Mouse (Mus musculus) spleen, postnatal 14 days (tissue): ENCODE data around the gene Man2a1.

Experiments
- DNase-seq, 2 experiments: peaks; one replicate each; pipeline ENCODE4 v3.0.0; 2021 to 2022; ENCODE audit warnings: low spot score in 2 of 2

The Man2a1 gene

DNA sequence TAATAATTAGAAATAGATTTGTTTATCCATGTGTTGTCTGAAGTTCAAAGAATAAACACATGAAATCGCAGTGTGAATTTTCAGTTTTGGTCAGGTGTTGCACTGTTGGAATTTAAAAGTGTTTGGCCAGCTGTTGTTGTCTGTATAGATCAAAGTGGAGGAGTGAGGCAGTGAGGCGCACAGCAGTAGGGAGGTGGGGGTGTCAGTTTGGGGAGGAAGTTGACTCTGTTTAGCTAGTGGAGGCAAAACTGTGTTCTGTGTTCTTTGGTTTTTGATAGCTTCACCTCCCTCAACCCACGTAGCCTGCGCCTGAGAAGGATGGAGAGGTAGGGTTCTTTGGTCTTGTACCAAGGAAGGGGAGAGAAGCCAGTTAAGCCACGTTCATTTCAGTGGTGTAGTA, 28.3 kb downstream of the Man2a1 start:
- no peak for DNase-seq

DNA sequence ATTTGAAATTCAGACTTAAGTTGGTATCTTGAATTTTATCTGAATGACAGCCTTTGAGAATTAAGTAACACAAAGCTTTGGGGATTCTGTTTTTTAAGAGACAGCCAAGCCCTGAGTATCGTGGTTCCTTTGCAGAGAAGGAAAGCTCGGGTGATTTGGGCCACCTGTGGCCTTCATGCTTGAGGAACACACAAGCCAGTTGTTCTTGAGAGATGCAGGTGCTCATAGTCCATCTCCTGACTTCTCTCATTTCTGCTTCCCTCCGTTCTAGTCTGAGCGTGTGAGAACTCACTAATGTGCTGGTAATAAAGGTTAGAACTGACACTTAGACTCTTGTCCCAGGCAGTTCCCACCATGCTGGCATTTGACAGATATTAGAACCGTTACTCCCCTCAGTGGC, 28.9 kb downstream of the Man2a1 start:
- no peak for DNase-seq

DNA sequence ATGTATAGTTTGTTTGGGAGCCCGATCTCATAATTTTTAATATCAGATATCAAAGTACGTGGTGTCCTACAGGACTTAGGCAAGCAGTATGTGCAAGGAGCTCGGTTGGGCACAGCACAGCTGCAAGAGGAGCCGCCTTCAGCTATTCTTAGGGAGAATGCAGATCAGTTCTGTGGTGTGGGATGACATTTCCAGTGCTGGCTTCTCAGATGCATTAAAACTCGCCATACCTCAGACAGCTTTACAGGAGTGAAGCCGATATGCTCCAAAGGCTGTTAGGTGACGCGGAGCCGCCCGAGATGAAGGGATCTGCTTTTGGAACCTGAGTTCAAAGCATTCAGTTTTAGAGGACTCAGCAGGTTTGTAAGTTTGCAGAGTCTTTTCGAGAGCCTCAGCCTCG, 30.0 kb downstream of the Man2a1 start:
- DNase-seq: no peak

DNA sequence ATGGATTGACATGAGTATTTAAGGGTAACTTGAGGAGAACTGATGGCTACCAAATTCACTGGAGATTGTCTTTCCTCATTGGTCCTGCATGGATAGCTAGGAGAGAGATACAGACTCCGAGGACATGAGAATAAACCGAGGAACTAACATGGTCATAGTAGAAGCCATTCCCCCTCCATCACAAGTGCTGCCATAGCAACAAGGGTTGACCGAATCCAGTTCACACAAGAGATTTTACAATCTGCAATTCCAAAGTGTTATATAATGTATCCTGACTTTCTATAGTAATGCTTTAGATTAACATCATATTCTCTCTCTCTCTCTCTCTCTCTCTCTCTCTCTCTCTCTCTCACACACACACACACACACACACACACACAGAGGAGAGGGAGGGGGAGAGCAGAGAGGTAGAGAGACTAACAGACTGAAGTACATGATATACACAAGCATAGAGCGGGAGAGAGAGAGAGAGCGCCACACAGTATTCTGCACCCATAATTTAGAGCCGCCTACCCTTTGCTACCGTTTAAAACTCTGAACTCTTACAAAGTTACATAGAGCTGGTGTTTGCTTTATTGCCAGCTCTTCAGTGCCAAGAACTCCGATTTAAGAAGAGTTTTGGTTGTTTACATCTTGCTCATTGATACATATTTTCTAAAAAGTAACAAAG, 37.5 kb downstream of the Man2a1 start:
- DNase-seq: no peak

DNA sequence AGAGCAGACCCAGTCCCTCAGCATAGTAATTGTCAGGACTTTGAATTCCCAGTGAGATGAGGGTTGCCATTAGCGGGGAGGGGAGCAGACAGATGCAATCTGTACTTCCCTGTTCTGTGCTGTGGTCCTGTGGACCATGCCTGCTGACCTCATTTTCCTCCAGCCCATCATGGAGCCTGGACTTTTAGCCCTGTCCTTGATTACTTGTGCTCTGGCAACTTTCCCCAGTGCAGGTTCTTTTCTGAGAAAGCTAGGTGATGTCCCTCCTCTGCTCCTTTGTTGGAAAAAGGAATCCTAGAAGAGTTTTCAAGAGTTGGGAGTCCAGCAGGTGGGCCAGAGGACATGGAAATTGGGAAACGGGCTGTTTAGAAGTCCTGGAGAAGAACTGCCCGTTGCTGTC, 40.8 kb downstream of the Man2a1 start:
- DNase-seq: no peak

DNA sequence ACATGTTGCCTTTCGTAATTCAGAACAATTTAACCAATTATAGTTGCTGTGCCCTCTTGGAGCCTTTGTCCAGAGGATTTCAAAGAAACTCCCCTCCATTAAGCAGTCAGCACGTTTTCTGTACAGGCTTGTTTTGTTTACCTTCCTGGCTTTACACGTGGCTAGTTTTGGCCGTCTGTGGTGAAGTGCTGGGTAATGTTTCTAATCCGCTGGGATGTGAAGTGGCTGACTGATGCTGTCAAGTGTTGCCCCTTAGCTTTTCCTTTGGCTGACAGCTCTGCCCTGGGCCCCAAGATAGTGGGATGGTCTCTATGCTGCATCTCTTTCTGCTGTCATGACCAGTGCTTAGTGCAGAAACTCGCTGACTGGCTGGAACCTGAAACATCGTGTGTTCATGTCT, 43.1 kb downstream of the Man2a1 start:
- DNase-seq: no peak

DNA sequence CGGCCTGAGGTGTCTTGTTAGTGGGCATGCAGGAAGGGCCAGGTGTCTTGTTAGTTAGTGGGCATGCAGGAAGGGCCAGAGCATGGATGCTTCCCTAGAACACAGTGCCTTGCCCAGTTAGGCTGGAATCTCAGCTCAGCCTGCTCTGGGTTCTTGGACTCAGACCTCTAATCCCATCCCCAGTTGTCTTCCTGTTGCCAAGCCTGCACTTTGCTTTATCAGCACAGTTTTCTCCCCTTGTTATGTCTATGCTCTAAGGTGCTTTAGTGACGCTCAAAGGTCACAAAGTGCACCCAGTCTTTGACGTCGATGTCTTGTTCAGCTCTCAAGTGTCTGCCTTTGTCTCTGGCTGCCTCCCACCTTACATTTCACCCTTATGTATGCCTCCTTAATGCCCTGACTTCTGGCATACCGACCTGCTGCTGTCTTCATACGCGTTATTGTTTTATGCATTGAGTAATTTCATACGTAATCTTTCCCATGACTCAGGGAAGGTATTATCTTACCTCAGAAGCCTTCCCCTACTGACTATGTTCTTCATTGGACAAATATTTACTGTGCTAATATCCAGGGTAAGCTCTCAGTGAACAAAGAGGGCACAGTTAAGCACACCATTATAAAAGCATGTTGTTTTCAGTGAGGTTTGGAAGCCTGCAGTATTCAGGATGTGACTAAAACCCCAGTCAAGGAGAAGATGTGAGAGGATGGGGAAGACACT, 44.5 kb downstream of the Man2a1 start:
- no peak for DNase-seq

DNA sequence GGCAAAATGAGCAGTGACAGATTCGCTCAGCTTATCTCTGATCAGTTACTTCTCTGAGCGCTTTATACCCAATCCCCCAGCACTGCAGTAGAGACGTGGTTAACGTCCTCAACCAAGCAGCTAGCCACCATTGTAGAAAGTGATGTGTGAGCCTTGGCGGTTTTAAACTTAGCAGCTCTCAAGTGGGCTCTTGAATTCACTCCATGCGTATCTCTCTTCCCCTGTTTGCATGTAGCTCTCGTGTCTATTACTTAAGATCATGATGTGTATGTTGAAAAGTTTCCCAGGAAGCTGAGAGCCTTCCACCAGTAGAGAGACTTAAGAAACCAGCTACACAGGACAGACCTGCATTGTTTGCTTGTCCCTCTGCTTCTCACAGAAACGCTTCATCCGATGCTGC, 46.9 kb downstream of the Man2a1 start:
- DNase-seq: no peak

DNA sequence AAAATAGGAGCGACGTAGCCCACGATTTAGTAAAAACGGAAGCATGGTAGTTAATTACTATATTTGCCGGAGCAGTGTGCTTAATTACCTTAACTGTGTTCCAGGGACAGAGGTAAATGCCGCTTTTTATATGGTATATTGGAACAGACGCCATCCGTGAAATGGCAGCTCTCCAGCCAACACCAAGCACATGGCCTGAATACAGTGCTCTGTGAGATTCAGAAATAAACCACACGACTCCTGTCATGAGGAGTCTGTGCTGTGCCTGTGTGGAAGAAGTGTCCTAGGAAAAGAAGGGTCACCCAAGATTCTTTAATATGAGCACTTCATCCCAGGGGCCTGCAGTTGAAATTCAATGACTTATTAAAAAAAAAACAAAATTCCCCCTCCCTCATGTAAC, 50.2 kb downstream of the Man2a1 start:
- no peak for DNase-seq

DNA sequence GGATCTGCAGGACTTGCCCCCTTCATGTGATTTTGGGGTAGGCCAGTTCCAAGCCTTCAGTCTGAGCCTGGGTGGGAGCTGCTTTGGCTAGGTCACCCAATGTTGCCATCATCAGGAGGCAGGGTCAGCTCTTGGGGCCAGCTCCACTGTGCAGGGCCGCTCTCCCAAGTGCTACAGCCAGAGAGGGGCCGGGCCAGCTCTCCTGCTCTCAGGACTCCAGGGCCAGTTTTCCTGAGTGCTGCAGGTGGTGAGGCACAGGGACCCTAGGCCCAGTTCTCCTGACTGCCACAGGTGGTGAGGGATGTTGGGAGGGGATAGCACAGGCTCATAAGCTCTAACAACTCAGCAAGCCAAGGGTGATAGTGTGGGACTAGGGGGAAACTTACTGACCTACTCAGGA, 53.1 kb downstream of the Man2a1 start:
- no peak for DNase-seq

DNA sequence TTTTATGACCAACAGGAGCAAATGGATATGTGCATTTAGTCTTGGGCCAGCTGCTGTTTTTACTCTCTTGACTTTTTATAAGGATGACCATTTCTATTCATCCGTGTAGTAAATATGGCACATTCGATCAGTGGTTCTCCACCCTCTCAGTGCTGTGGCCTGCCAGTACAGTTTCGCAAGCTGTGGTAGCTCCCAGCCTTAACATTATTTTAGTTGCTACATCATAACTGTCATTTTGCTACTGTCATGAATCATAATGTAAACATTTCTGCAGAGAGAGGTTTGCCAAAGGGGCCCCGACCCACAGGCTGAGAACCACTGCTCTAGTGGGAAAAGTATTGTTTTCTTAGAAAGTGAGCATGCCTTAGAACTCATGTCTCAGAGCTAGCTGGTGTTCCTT, 59.1 kb downstream of the Man2a1 start:
- no peak for DNase-seq

DNA sequence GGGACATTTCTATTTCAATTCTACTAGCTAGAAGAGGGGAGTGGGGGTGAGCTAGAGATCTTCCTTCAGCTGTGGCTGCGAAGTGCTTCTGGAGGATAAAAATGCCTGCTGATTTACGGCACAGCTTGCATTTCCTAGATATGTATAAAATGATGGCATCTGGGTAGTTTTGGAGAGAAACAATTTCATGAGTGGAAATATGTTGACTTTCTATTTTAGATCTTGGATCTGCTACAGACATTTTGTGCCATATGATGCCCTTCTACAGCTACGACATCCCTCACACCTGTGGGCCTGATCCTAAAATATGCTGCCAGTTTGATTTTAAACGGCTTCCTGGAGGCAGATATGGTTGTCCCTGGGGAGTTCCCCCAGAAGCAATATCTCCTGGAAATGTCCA, 66.0 kb downstream of the Man2a1 start:
- no peak for DNase-seq

DNA sequence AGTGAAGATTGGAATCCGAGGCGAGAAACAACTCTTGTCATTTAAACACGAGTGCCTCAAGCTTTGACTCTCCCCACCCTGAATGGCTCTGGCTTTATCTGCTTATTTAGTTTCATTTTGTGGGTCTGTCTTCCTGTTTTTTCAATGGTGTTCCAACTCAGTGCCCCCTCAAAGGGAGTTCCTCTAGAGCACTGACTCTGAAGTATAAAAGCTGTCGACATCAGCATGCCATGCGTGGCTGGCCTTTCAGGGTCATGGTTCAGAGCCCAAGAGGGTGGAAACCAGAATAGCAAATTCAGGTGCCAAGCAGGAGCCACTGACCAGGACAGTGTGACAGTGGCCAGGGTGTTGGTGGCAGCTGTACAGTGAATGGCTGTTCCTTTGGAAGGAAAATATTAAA, 68.0 kb downstream of the Man2a1 start:
- peak; percentile 11 to 29 for DNase-seq

DNA sequence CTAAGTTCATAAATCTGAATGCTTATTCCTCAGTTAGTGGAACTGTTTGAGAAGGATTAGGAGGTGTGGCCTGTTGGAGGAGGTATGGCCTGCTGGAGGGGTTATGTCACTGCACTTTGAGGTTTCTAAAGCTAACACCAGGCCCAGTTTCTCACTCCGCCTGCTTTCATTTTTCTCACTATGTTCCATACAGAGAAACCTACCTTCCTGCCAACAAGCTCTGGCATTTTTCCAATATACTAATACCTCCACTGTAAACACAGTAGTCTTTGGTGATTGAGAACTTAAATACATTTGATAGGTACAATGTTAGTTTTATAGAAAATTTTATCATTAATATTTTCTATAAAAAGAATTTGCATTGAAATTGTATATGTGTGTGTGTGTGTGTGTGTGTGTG, 73.9 kb downstream of the Man2a1 start:
- no peak for DNase-seq

DNA sequence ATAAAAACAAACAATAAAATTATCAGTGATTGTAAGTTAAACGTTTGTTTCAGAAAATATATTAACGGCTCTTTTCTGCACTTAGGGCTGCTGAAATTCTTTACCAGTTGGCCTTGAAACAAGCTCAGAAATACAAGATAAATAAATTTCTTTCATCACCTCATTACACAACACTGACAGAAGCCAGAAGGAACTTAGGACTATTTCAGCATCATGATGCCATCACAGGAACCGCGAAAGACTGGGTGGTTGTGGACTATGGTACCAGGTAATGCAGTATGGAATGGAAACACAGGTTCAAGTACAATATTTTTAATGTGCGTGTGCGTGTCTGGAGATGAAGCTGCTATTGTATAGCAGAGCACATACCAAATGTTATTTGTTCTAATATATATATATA, 74.4 kb downstream of the Man2a1 start:
- DNase-seq: no peak

DNA sequence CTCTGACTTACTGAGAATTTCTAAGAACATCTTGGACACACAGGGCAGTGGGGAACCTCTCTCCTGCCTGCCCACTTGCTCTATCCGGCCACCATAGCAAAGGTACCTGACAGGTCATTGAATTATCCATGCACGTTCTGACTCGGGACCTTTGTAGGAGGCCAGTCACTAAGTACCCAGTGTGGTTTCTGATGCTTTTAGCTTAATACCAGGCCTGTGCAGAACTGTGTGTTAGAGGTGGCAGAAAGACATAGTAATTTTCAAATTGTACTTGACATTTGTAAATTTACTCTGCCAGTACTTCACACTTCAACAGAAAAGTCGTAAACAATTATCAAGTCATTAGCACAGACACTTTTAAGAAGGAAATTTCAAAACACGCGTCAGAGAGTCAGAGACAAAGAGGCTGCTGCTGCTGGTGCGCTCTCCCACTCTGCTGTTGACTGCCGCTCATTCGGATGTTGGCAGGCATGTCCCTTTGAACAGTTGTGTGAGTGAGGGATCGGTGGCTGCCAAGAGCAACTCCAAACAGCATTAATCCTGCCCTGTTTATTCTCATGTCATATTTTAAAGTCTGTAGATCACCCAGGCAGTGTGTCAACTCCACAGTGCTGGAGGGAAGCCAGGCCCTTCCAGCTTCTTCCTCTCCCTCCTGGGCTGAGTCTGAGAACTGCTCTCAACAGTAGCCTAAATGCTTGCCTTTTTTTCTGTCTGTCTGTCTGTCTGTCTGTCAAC, 76.4 kb downstream of the Man2a1 start:
- DNase-seq: no peak

DNA sequence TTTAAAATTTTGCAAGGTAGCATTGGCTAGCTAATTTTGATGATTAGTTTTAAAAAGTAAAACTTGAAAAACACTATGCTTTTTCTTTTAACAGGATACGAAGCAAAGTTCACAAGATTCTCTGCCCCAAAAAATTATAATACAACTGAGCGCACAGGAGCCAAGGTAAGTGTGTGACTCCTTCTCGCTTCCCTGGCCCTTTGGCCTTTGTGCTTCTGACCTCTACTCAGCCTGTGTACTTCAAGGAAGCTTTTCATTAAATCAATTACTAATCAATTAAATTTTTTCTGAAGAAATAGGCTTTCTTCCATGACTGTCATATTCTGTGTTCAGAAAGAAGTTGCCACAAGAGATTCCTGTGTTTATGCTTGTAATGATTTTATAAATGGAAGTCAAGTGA, 80.9 kb downstream of the Man2a1 start:
- no peak for DNase-seq

DNA sequence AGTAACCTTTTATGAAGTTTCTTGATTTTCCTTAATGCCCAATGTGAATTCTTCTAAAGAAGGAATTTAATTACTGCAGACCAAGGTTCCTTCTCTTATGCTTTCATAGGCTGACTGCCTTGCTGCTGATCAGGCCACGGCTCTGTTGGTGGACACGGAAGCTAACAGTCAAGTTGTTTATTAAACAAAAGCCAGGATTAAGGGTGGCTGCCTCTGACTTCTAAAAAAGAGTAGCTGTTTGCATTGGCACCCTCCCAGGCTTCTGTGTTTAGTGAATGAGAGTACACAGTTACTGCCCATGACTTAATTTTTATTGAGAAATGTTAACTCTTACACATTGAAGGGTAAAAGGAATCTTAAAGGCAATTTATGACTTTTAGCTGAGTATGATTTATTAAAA, 81.4 kb downstream of the Man2a1 start:
- DNase-seq: no peak

DNA sequence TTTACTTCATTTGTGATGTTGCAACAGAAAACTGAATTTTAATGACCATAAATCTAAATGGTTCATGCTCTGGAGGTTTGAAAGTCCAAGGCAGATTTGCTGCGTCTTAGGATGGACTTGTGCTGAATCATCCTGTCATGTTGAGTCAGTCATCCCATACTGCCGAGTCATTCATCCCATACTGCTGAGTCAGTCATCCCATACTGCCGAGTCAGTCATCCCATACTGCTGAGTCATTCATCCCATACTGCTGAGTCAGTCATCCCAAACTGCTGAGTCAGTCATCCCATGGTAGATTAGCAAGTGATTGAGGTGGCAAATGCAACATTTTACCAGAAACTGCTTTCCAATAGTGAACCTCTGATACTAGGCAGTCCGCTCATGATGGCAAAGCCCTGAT, 83.6 kb downstream of the Man2a1 start:
- DNase-seq: no peak

DNA sequence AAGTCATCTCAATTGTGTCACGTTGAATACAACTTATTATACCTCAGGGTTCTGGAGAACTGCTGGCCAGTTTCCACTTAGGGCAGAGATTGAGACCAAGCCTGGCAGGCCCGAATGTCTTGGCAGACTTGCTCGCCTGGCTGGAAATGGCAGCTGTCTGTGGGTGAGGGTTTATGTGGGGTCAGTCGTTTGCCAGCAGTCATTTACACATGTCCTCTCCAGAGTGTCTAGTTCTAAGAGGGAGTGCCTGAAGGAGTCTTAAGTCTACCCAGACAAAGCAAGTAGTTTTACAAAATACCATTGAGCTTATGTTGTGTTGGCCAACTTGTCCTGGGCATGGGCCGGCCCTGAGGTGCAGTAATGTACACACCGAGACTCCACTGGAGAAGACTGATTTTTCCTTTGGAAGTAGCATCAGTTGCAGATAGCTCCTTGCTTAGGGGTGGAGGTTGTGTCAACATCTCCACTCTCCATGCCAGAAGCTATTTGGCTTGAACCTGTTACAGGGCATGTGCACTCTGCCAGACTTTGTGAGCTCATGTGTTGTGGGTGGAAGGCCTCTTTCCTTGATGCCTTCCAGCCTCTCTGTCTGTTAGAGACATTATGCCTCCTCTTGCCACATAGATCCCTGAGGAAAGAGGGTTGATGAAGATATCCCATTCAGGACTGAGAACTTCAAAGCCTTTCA, 84.8 kb downstream of the Man2a1 start:
- DNase-seq: no peak

DNA sequence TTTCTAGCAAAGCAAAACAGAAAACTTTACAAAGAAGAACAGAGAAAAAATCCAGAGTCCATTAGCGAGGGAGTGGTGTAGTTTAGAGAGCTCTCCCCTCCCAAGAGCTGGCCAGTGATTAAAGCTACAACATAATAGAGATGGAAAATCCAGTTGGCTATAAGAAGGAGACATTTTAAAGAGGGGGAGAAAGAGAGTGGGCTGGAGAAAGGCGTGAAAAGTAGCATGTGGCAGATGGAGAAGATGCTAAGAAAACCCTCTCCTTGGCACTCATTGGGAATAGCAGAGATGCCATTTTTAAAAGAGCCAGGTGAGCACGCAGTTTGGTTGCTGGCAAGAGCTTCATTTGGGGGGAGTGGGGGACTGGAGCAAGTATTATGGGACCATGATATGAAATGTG, 89.1 kb downstream of the Man2a1 start:
- no peak for DNase-seq

DNA sequence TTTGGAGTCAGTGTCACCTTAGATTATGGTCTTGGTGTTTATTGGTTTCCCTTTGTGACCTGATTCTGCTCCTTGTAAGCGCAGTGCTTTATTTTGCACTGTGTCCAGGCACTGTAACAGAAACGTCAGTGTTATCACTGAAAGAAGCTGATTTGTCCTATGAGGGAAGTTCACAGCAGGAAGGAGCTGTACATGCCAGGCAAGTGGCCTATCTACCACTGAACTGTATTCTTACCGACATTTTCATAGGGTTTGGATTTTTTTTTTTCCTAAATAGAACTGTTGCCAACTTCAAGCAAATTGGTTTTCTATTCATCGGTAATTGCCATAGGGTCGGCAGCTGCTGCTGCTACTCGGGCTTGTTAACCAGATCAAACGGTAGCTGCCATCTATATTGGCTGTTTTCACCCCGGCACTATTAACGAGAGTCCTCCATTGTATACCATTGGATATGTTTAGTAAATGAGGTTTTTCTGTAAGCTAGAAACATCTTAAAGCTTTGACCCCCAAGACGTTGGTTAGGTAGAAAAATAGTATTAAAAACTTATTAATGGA, 96.8 kb downstream of the Man2a1 start:
- DNase-seq: no peak
